Mouse (Mus musculus) erythroblast, adult 5-6 weeks (primary cell): ENCODE measurements around the gene Tmsb10. TPM values are rescaled to one million over a fixed set of nuclear protein-coding genes. Genes with fewer than 3 reads are reported as not detected.
A peak's percentile ranks its signal among the peaks of the same experiment; 100 is the strongest.

Source experiments
- ATAC-seq: replicated peaks from 2 replicates; pipeline ENCODE4 v1.8.0; 2016; ENCODE audit warnings: moderate number of reproducible peaks, mild to moderate bottlenecking, moderate TSS enrichment, inconsistent platforms; ENCODE audit not compliant: poor library complexity, low FRiP score, severe bottlenecking
- total RNA-seq, 2 experiments: library from RNA; stranded (forward) in 1 of 2; stranded (reverse) in 1 of 2; fragments of 150-400 nt in 1 of 2; fragments of 200-764, 138-1000 nt in 1 of 2; gene quantifications; 2 replicates each; pipeline versions ENCODE4 v1.2.3 to v1.2.4; 2015 to 2017; ENCODE audit warnings: low replicate concordance in 2 of 2

Tmsb10 gene
- 232 and 262 TPM in 2 replicates for total RNA-seq (2015; ENCODE audit: low replicate concordance)
- 123 and 173 TPM in 2 replicates for total RNA-seq (2017; ENCODE audit: low replicate concordance)

- ATAC-seq: no peak
Measured at GRCm38 (mm10) chr6:72958662-72959071, at the start of gene Tmsb10. Gene Tmsb10 (minus strand): TSS chr6:72958748.

GRCm38 (mm10) chr6:73003601-73004000, 45.1 kb upstream of the Tmsb10 start:
- no peak for ATAC-seq

GRCm38 (mm10) chr6:73002391-73002790, 43.8 kb upstream of the Tmsb10 start:
- ATAC-seq: no peak

- no peak for ATAC-seq
Measured at GRCm38 (mm10) chr6:72998809-72999208, 40.3 kb upstream of the Tmsb10 start.

- ATAC-seq: no peak
Measured at GRCm38 (mm10) chr6:72993688-72994082, 35.1 kb upstream of the Tmsb10 start.

GRCm38 (mm10) chr6:72993054-72993687, 34.6 kb upstream of the Tmsb10 start:
- ATAC-seq: no peak

- no peak for ATAC-seq
Measured at GRCm38 (mm10) chr6:72990206-72990605, 31.7 kb upstream of the Tmsb10 start.

GRCm38 (mm10) chr6:72989028-72989736, 30.6 kb upstream of the Tmsb10 start:
- ATAC-seq: no peak

GRCm38 (mm10) chr6:72982506-72982905, 24.0 kb upstream of the Tmsb10 start:
- ATAC-seq: no peak

GRCm38 (mm10) chr6:72981851-72982250, 23.3 kb upstream of the Tmsb10 start:
- no peak for ATAC-seq

GRCm38 (mm10) chr6:72981124-72981651, 22.6 kb upstream of the Tmsb10 start:
- ATAC-seq: no peak

GRCm38 (mm10) chr6:72976866-72977265, 18.3 kb upstream of the Tmsb10 start:
- ATAC-seq: no peak

GRCm38 (mm10) chr6:72971074-72971473, 12.5 kb upstream of the Tmsb10 start:
- ATAC-seq: no peak

GRCm38 (mm10) chr6:72969787-72970186, 11.2 kb upstream of the Tmsb10 start:
- no peak for ATAC-seq

- ATAC-seq: no peak
Measured at GRCm38 (mm10) chr6:72965199-72965598, 6.7 kb upstream of the Tmsb10 start.

GRCm38 (mm10) chr6:72962281-72962741, 3.8 kb upstream of the Tmsb10 start:
- ATAC-seq: no peak

GRCm38 (mm10) chr6:72961603-72962002, 3.1 kb upstream of the Tmsb10 start:
- no peak for ATAC-seq

GRCm38 (mm10) chr6:72960675-72961074, 2.1 kb upstream of the Tmsb10 start:
- no peak for ATAC-seq

GRCm38 (mm10) chr6:72959175-72959574, 627 bp upstream of the Tmsb10 start:
- no peak for ATAC-seq

GRCm38 (mm10) chr6:72957676-72958641, 589 bp downstream of the Tmsb10 start:
- 0 out of 2 replicates have a peak, but pooled peaks have one; percentile 56 for ATAC-seq
